Mouse (Mus musculus) duodenum, adult 2 months (tissue): ENCODE measurements around the gene Ccdc138. TPM values are rescaled to one million over a fixed set of nuclear protein-coding genes. Genes with fewer than 3 reads are reported as not detected.

ENCODE experiments used
- polyA plus RNA-seq: library from polyadenylated mRNA; depleted of rRNA; stranded (reverse); fragments of >200 nt; gene quantifications from 2 replicates; pipeline ENCODE4 v1.2.3, GENCODE M21; 2012; ENCODE audit warnings: low replicate concordance; rRNA removed

Ccdc138 gene
- 0.11 and 0.13 TPM in 2 replicates for polyA plus RNA-seq

GRCm38 (mm10) chr10:58497320-58498284 lies at the start of gene Ccdc138:
Gene Ccdc138, plus strand, starts transcription at chr10:58497948.

Other genes with a start within 250 kb of the Ccdc138 start
- gene Gcc2, start 242.5 kb upstream of the Ccdc138 start, polyA plus RNA-seq = 2.1 and 4.0 TPM in 2 replicates
- 1.3 and 1.4 TPM in 2 replicates for gene Lims1, start 174.5 kb upstream of the Ccdc138 start, polyA plus RNA-seq
- 0.25 and 0.61 TPM in 2 replicates for gene Ranbp2, start 51.0 kb upstream of the Ccdc138 start, polyA plus RNA-seq
- 0.15 and 0.49 TPM in 2 replicates for gene Edar, start 177.7 kb downstream of the Ccdc138 start, polyA plus RNA-seq
- not detected in 2 replicates for gene Gm17542, start 220.3 kb downstream of the Ccdc138 start, polyA plus RNA-seq